ENCODE assay signal across 8 mouse cellular contexts in the genomic region with DNA sequence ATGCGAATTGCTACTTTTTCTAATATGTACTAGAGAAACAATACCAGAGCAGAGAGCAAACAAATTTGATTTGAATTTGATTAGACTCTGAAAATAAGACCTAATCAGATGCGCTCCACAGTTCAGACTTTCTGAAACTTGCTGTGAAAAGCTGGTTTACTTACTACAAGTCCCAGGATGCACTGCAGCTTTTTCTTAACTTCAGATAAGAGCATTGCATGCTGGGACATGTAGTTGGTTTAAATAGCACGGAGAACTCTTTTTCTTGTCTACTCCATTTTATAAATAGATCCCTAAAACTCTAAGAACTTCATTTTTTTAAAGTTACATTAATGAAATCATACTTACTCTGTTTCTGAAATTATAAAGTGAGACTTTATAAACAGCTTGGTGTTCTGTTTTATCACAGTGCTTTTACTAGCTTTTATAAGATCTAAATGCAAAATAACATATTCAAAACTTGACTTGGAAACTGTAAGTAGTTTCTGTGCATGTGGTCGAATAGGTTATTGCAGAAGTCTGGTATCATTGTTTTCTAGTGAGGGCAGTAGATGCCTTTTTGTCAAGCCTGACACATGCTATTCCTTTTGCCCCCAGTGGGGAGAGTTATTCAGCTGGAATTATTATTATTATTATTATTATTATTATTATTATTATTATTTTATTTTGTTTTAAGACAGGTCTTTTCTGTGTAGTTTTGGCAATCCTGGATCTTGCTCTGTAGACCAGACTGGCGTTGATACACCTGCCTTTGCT.
A peak's percentile ranks its signal among the peaks of the same experiment; 100 is the strongest.
DNase-seq lines count a peak whose midpoint lies in the region; ATAC-seq lines count a peak whose summit lies in the region.

No protein-coding gene starts in this region.

- peak; percentile 84 for DNase-seq in embryo, embryonic 10 days (ENCODE audit: low spot score)
- DNase-seq in embryo, embryonic 9.5 days (ENCODE audit: extremely low spot score): no peak
- peak; percentile 20 to 65 for DNase-seq in left cerebral cortex, postnatal 25 days (ENCODE audit: low spot score in 2 of 2)
- no peak for DNase-seq in left cerebral cortex, postnatal 36 days (ENCODE audit: low spot score in 2 of 2)
- peak; percentile 88 for DNase-seq in MEL-GATA-1-ER (ENCODE audit: extremely low read depth, low read depth)
- DNase-seq in heart, adult 9 months (ENCODE audit: low spot score in 2 of 2): peak; percentile 37 to 57
- no peak for DNase-seq in gastrocnemius, adult 8-10 months (ENCODE audit: low spot score in 2 of 2)

- peak; percentile 92 for ATAC-seq in megakaryocyte, adult 5-6 weeks (ENCODE audit: poor library complexity, severe bottlenecking)

- intact Hi-C loops in left cerebral cortex, postnatal 25 days (cut with DNase I): no loop called here
- intact Hi-C loops in left cerebral cortex, postnatal 36 days (cut with DNase I): no loop called here

Comparison
In these comparisons a context has a peak if more than half of its experiments do, and no peak if none do; other contexts are left out.
1. DNase-seq: peak in embryo, embryonic 10 days (single experiment), left cerebral cortex, postnatal 25 days (2 of 2), MEL-GATA-1-ER (single experiment) and heart, adult 9 months (2 of 2); none in embryo, embryonic 9.5 days (single experiment), left cerebral cortex, postnatal 36 days (0 of 2) and gastrocnemius, adult 8-10 months (0 of 2).